Mouse (Mus musculus) ovary, postnatal 10 days (tissue): Measurements from ENCODE around the gene Tex50.
"Not testable (repeated sequence)": the region's sequence is repeated elsewhere in the genome, so short reads cannot be mapped to it uniquely, and the experiment has no call there.

Experiments
- DNase-seq: peaks from one replicate; pipeline ENCODE4 v3.0.0; 2022; ENCODE audit warnings: low spot score

Gene Tex50

GRCm38 (mm10) chr1:161159214-161159613, at the start of gene Tex50:
Gene Tex50, minus strand, starts transcription at chr1:161159314.
- DNase-seq, result no peak

DNA sequence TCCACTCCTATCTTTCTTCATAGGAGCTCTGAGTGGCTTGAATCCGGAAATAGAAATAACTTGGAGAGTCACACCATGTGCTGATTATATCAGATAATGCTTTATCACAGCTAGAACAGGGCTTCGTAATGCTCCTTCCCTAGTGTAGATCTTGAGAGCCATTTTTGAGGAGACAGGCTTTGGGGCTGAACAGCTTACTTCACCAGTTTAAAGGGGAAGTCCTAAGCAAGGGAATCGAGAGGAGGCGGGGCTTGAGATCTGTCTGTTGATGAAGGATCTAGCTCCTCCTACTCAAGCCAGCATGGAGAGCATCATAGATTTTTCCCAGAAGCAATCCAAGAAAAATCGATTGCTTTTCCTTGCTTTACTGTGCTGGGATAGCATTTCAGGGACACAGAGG, 40.7 kb upstream of the Tex50 start:
- DNase-seq, result no peak

- DNase-seq, result not testable (repeated sequence)
Measured at GRCm38 (mm10) chr1:161196364-161196763, 37.2 kb upstream of the Tex50 start.

GRCm38 (mm10) chr1:161195541-161196351, 36.6 kb upstream of the Tex50 start:
- DNase-seq, result peak; percentile 29

DNA sequence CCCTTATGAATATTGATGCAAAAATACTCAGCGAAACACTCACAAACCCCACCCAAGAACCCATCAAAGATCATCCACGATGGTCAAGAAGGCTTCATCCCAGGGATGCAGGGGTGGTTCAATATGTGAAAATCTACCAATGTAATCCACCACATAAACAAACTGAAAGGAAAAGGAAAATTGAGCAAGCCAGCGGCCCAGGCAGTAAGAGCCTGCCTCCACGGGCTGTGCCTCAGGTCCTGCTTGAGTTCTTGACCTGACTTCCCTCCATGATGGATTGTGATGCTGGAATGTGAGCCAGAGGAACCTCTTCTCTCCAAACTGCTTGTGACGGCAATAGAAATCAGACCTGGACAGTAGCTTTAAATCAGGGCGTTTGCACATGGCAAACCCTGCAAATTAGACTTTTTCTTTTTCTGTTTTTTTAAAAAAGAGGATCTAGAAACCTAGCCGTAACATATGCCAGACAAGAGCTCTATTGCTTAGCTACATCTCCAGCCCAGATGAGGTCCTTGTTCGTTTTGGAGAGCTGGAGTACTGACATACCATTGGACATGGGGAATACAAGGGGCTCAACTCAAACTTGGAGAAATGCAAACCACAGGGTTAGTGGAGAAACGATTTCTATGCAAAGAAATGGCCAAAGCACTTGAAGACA, 31.3 kb upstream of the Tex50 start:
- no peak for DNase-seq

DNA sequence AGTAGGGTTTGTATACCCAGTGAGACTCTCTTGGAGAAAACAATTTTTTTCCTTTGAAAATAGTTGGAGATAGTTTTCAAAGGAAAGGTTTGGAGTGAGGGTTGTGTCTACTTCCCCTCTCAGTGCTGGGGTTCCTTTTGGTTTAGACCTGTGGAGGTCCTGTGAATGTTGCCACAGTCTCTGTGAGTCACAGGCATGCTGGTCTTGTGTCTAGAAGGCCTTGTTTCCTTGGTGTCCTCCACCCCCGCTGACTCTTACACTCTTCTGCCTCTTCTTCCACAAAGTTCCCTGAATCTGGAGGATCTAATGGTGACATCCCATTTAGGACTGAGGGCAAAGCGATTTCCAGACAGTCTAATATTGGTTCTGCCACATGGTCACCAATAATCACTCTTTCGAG, 26.3 kb upstream of the Tex50 start:
- DNase-seq, result no peak

GRCm38 (mm10) chr1:161183677-161184076, 24.6 kb upstream of the Tex50 start:
- no peak for DNase-seq

- no peak for DNase-seq
Measured at GRCm38 (mm10) chr1:161182386-161182785, 23.3 kb upstream of the Tex50 start.

DNA sequence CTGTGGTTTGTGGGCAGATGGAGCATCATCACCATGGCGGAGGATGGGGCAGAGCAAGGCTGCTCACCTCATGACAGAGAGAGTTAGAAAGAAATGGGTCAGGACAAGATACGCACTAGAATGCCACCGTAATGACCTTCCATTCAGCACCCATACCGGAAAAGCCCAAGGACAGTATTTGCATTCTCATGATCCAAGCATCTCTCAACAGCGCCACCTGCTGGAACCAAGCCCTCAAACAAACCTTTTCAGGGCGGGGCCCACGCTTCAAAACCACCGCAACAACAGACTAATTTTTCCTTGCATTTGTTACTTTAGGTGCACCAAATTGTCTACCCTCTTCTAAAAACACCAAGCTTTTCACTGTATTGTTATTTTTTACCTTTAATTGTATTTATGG, 21.6 kb upstream of the Tex50 start:
- no peak for DNase-seq

GRCm38 (mm10) chr1:161170651-161171050, 11.5 kb upstream of the Tex50 start:
- peak; percentile 18 for DNase-seq

DNA sequence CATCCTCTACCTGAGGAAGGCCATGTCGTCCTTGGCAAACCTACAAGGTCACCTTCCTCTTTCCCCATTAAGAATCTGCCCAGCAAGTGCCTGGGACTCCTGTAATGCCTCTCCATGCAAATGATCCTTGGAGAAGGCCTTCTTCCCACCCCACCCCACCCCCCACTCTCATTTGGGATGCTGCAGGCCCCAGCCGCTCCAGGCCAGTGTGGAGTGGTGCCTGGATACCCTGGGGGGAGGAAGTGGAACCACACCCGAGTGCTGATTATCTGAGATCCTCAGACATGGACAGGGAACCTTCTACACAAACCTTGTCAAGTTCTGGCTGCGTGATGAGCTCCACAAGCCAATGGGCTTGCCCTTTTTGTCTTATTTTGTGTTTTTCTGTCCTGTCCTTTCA, 1.2 kb upstream of the Tex50 start:
- DNase-seq, result no peak

DNA sequence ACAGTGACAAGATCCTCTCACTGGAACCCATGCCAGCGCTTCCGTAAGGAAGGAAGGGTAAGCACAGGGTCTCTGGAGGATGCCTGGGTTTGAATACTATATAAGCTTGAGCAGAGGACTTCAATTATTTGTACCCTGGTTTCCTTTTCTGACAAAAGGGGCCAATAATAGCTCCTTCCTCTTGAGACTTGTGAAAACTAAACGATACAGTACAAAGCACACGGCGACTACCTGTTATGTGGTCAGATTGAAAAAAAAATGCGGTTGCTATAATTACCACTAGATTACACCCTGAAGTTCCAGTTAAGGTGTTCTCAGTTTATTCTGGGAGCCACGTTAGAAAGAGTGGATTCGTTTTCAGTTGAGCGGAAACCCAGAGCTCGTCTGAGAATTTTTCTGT, 2.6 kb downstream of the Tex50 start:
- DNase-seq, result no peak

DNA sequence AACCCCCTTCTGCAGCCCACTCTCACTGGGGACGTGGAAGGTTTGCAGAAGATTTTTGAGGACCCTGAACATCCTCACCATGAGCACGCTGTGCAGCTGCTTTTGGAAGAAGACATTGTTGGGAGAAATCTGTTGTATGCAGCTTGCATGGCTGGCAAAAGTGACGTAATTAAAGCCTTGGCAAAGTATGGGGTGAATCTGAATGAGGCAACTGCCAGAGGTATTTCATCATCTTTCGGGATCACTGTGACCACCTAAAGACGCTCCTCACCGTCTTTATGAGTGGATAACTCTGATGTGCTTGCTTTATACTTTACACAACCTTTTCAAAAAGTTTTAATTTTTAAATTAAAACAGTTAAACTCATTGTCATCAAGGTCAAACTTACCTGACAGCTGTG, 8.0 kb downstream of the Tex50 start:
- DNase-seq, result no peak

- no peak for DNase-seq
Measured at GRCm38 (mm10) chr1:161147888-161148287, 11.2 kb downstream of the Tex50 start.

- DNase-seq, result not testable (repeated sequence)
Measured at GRCm38 (mm10) chr1:161145611-161146010, 13.5 kb downstream of the Tex50 start.

- DNase-seq, result no peak
Measured at GRCm38 (mm10) chr1:161143216-161143615, 15.9 kb downstream of the Tex50 start.

DNA sequence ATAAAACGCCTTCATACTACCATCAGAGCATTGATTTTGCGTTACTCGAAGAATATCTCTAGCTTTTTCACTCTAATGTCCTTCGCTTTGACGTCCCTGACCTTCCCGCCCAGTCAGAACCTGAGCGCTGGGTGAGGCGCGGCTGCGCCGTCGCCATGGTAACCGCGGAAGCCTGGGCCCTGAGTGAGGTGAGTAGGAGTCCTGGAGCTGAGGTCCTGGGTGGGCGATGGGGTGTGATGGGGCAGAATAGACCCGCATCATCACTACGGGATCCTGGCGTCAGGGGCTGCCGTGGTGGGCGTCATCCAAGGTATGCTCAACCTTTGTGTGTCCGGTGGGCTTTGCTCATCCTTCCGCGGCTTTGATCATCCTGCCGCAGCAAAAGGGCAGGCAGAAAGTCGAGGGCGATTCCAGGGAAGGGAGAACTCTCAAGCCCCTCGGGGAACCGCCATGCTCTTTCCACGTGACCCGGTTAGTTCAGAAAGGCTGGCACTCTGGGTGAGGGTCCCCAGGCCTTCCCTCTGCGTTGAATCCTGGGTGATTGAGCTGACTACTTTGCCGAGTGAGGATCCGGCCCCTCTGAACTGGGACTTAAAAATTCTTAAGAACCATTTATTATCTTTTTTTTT, 16.5 kb downstream of the Tex50 start, which contains the start of gene Ankrd45:
Gene Ankrd45, plus strand, starts transcription at position 161 of the 629 bp plus-strand sequence.
- no peak for DNase-seq

DNA sequence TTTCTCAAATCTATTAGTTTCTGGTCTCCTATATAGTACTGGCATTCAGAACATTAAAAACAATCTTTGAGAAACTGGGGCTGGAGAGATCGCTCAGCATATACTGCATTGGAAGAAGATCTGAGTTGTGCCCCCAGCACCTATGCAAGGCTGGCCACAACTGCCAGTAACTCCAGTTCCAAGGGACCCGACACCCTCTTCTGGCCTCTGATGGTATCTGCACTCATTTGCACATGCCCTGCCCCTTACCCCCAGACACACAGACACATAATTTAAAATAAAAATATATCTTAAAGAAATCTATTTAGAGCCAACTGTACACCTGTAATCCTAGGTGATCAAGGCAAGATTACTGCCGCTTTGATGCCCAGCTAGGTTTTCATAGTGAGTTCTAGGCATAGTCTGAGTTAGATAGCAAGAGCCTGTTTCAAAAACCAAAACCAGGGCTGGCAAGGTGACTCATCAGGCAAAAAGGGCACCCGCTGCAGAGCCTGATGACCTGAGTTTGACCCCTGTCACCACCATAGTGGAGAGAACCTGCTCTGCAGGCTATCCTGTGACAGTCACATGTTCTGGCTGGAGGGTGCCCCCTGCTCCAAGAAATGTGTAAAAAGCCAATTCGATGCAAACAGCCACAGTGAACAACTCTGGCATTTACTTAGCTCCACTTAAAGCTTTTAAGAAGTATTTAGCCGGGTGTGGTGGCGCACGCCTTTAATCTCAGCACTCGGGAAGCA, 18.9 kb downstream of the Tex50 start:
- DNase-seq, result no peak

GRCm38 (mm10) chr1:161139496-161139895, 19.6 kb downstream of the Tex50 start:
- no peak for DNase-seq

DNA sequence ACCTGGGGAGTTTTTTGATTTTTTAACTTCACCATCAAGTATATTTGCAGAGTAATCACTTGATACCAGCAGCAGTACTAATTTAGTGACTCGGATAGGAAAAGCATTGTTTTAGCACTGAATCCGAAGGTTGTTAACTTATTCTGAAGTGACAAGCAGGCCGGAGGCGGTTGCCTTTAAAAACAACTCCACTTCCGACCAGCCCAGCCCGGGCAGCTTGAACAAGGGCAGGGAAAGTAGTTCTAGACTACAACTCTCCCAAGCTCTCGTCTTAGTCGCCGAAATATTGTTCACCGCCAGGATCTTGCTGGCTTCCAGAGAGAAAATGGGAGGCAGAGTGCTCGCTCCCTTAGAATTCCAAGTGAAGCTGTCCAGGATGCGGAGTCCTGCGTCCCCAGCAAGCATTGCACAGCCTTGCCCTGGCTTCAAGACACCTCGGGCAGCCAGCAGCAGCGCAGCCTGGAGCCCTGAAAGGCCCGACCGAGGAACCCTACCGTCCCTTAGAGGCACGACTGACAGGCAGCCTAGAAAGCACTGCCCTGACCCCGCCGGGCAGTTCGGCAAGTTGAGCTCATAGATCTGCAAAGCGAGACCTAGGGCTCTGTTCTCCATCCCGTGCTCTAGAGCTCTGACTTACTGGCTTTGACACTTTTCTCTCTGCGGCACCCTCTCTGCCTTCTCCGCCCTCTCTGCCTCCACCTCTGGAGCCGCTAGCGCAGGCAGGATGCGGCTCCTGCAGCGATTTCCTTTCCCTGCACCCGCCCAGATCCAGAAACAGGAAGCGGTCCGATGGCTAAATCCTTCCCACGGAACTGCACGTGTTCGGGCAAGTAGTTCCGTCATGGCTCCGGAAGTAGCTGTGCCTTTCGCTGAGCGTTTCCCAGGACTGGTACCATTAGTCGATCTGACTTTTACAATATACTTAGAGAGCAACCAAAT, 28.1 kb downstream of the Tex50 start, which contains the start of gene Klhl20:
Gene Klhl20, minus strand, starts transcription at position 786 of the 939 bp plus-strand sequence.
- DNase-seq, result peak; percentile 93

DNA sequence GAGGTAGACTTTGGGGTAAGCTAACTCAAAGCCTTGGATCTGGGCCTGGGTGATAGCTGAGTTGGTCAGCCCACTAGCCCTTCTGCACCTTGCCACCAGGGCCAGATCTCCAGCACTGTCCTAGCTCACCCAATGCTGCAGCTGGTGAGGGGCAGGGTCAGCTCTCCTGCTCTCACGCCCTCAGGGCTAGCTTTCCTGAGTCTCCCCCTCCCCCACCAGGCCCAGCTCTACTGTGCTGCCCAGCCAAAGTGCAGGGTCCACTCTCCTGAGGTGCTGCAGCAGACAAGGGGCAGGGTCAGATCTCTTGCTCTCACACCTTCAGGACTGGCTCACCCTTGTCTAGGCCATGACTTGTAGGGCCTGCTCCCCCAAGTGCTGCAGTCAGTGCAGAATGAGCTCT, 32.7 kb downstream of the Tex50 start:
- no peak for DNase-seq
